Mouse (Mus musculus): ENCODE results near the gene Prcc. TPM values are rescaled to one million over a fixed set of nuclear protein-coding genes. Genes with fewer than 3 reads are reported as not detected.
A peak's percentile ranks its signal among the peaks of the same experiment; 100 is the strongest.
"Not testable (repeated sequence)": the region's sequence is repeated elsewhere in the genome, so short reads cannot be mapped to it uniquely, and the experiment has no call there.

Prcc gene
- polyA plus RNA-seq, 1 experiment from 2014 or later: 14.5 TPM

GRCm38 (mm10) chr3:87901036-87901624 lies 15.7 kb upstream of the Prcc start:
- Histone ChIP-seq H3K9me3 (replicated peaks) (no peaks in the 10 kb centered on the region), H3K4me3 (no peak overlapping the region), H3K27me3 (no peaks in the 10 kb centered on the region), H3K27ac (no peak overlapping the region), H3K9ac (no peak overlapping the region), H3K4me2 (no peak overlapping the region), H3K4me1 (no peaks in the 10 kb centered on the region), H3K36me3 (ENCODE audit: poor library complexity, severe bottlenecking) (no peaks in the 10 kb centered on the region)
- 76% methylated on average over 1 of the region's 1 CpGs for WGBS
- ATAC-seq: no peak

GRCm38 (mm10) chr3:87899776-87900175 lies 14.4 kb upstream of the Prcc start:
- ATAC-seq: no peak
- no peaks in the 10 kb centered on the region for H3K9me3 ChIP-seq (replicated peaks)

GRCm38 (mm10) chr3:87899266-87899665 lies 13.9 kb upstream of the Prcc start:
- Histone ChIP-seq H3K27me3 (no peaks in the 10 kb centered on the region), H3K36me3 (ENCODE audit: poor library complexity, severe bottlenecking) (no peaks in the 10 kb centered on the region), H3K27ac (no peak overlapping the region), H3K4me1 (no peaks in the 10 kb centered on the region), H3K4me2 (no peak overlapping the region), H3K9me3 (replicated peaks) (no peaks in the 10 kb centered on the region), H3K4me3 (no peak overlapping the region), H3K9ac (no peak overlapping the region)
- ATAC-seq: no peak
- WGBS: 64% methylated on average over 3 of the region's 3 CpGs

More at GRCm38 (mm10) chr3:87899776-87900175, 14.4 kb upstream of the Prcc start:
- H3K27ac ChIP-seq: no peak overlapping the region
- no peak overlapping the region for H3K4me3 ChIP-seq
- H3K9ac ChIP-seq: no peak overlapping the region
- H3K4me2 ChIP-seq: no peak overlapping the region
- H3K4me1 ChIP-seq: no peaks in the 10 kb centered on the region
- no peaks in the 10 kb centered on the region for H3K36me3 ChIP-seq (ENCODE audit: poor library complexity, severe bottlenecking)
- H3K27me3 ChIP-seq: no peaks in the 10 kb centered on the region
- 79% methylated on average over 3 of the region's 3 CpGs for WGBS

GRCm38 (mm10) chr3:87893367-87893905 lies 8.0 kb upstream of the Prcc start:
- Histone ChIP-seq H3K4me1 (no peaks in the 10 kb centered on the region), H3K27ac (no peak overlapping the region), H3K4me2 (no peak overlapping the region), H3K4me3 (no peak overlapping the region), H3K9ac (no peak overlapping the region), H3K9me3 (replicated peaks) (no peaks in the 10 kb centered on the region), H3K36me3 (ENCODE audit: poor library complexity, severe bottlenecking) (no peaks in the 10 kb centered on the region), H3K27me3 (no peaks in the 10 kb centered on the region)
- WGBS: 68% methylated on average over 3 of the region's 3 CpGs
- no peak for ATAC-seq

GRCm38 (mm10) chr3:87891481-87891880 lies 6.1 kb upstream of the Prcc start:
- H3K27me3 ChIP-seq: no peaks in the 10 kb centered on the region
- no peak for ATAC-seq
- 38% methylated on average over 3 of the region's 3 CpGs for WGBS
- no peak overlapping the region for H3K4me3 ChIP-seq
- H3K4me2 ChIP-seq: no peak overlapping the region
- H3K27ac ChIP-seq: no peak overlapping the region
- no peaks in the 10 kb centered on the region for H3K4me1 ChIP-seq
- H3K36me3 ChIP-seq (ENCODE audit: poor library complexity, severe bottlenecking): no peaks in the 10 kb centered on the region
- no peak overlapping the region for H3K9ac ChIP-seq
- H3K9me3 ChIP-seq (replicated peaks): no peaks in the 10 kb centered on the region

GRCm38 (mm10) chr3:87887400-87887799 lies 2.0 kb upstream of the Prcc start:
- H3K4me2 ChIP-seq; H3K9me3 ChIP-seq (replicated peaks); H3K27me3 ChIP-seq; H3K36me3 ChIP-seq (ENCODE audit: poor library complexity, severe bottlenecking); H3K27ac ChIP-seq; ATAC-seq; H3K4me3 ChIP-seq; H3K9ac ChIP-seq: not testable (repeated sequence)
- H3K4me1 ChIP-seq: peaks cover 20% of the 10 kb centered on the region
- 86% methylated on average over 4 of the region's 4 CpGs for whole genome bisulfite sequencing

GRCm38 (mm10) chr3:87886416-87886815 lies 1.0 kb upstream of the Prcc start:
- no peak for ATAC-seq
- Histone ChIP-seq H3K36me3 (ENCODE audit: poor library complexity, severe bottlenecking) (peaks cover 1% of the 10 kb centered on the region; the same call in 1 of the 2 replicates), H3K27me3 (no peaks in the 10 kb centered on the region), H3K4me2 (peak overlapping the region; percentile 95), H3K4me1 (peaks cover 21% of the 10 kb centered on the region), H3K4me3 (peak overlapping the region; percentile 82), H3K27ac (no peak overlapping the region; the same call in 1 of the 2 replicates), H3K9ac (no peak overlapping the region), H3K9me3 (replicated peaks) (no peaks in the 10 kb centered on the region)
- WGBS: 84% methylated on average over 6 of the region's 6 CpGs

- 12% methylated on average over 10 of the region's 10 CpGs for WGBS
- H3K36me3 ChIP-seq (ENCODE audit: poor library complexity, severe bottlenecking): peaks cover 4% of the 10 kb centered on the region; the same call in 1 of the 2 replicates
- no peak overlapping the region; the same call in 1 of the 2 replicates for H3K27ac ChIP-seq
- H3K9me3 ChIP-seq (replicated peaks): no peaks in the 10 kb centered on the region
- H3K4me2 ChIP-seq: peak overlapping the region; percentile 95
- H3K4me3 ChIP-seq: peak overlapping the region; percentile 82
- H3K27me3 ChIP-seq: no peaks in the 10 kb centered on the region
- H3K9ac ChIP-seq: no peak overlapping the region
- ATAC-seq: peak; percentile 28; the same call in 1 of the 2 replicates
- H3K4me1 ChIP-seq: peaks cover 21% of the 10 kb centered on the region
Measured at GRCm38 (mm10) chr3:87886004-87886365, 577 bp upstream of the Prcc start.

- Histone ChIP-seq H3K9ac (peak overlapping the region; percentile 92), H3K9me3 (replicated peaks) (no peaks in the 10 kb centered on the region), H3K4me1 (peaks cover 21% of the 10 kb centered on the region), H3K27ac (peak overlapping the region; percentile 57), H3K4me3 (peak overlapping the region; percentile 82), H3K27me3 (no peaks in the 10 kb centered on the region), H3K4me2 (peak overlapping the region; percentile 95), H3K36me3 (ENCODE audit: poor library complexity, severe bottlenecking) (peaks cover 15% of the 10 kb centered on the region)
- 0% methylated on average over 19 of the region's 28 CpGs for WGBS
- ATAC-seq: peak; percentile 2; the same call in 1 of the 2 replicates
Measured at GRCm38 (mm10) chr3:87884708-87885251, 628 bp downstream of the Prcc start.

GRCm38 (mm10) chr3:87884291-87884690 lies 1.1 kb downstream of the Prcc start:
- peaks cover 16% of the 10 kb centered on the region for H3K36me3 ChIP-seq (ENCODE audit: poor library complexity, severe bottlenecking)
- peak overlapping the region; percentile 82 for H3K4me3 ChIP-seq
- 4% methylated on average over 3 of the region's 3 CpGs for WGBS
- peak overlapping the region; percentile 92 for H3K9ac ChIP-seq
- no peaks in the 10 kb centered on the region for H3K27me3 ChIP-seq
- no peaks in the 10 kb centered on the region for H3K9me3 ChIP-seq (replicated peaks)
- H3K4me2 ChIP-seq: peak overlapping the region; percentile 95
- no peak for ATAC-seq
- H3K27ac ChIP-seq: no peak overlapping the region
- H3K4me1 ChIP-seq: peaks cover 21% of the 10 kb centered on the region

- H3K9ac ChIP-seq: no peak overlapping the region
- H3K4me2 ChIP-seq: no peak overlapping the region
- H3K36me3 ChIP-seq (ENCODE audit: poor library complexity, severe bottlenecking): peaks cover 42% of the 10 kb centered on the region
- peaks cover 3% of the 10 kb centered on the region for H3K4me1 ChIP-seq
- 95% methylated on average over 4 of the region's 4 CpGs for WGBS
- H3K27ac ChIP-seq: no peak overlapping the region
- H3K9me3 ChIP-seq (replicated peaks): no peaks in the 10 kb centered on the region
- no peak for ATAC-seq
- no peaks in the 10 kb centered on the region for H3K27me3 ChIP-seq
- no peak overlapping the region for H3K4me3 ChIP-seq
Measured at GRCm38 (mm10) chr3:87877730-87878129, 7.7 kb downstream of the Prcc start.

- H3K4me1 ChIP-seq; H3K4me3 ChIP-seq; H3K4me2 ChIP-seq; ATAC-seq; H3K27ac ChIP-seq; H3K9me3 ChIP-seq (replicated peaks); H3K9ac ChIP-seq; H3K27me3 ChIP-seq: not testable (repeated sequence)
- 93% methylated on average over 4 of the region's 4 CpGs for WGBS
- H3K36me3 ChIP-seq (ENCODE audit: poor library complexity, severe bottlenecking): peaks cover 89% of the 10 kb centered on the region
Measured at GRCm38 (mm10) chr3:87864111-87864510, 21.3 kb downstream of the Prcc start.

Data from forebrain, embryonic 13.5 days (tissue).